Mouse (Mus musculus): ENCODE measurements at regions not wholly inside any gene's neighbourhood (a gene's known extent, or its start where the extent isn't known, plus 50 kb on each side); places are given as distances from the start of the nearest gene placed in this dataset.

DNA sequence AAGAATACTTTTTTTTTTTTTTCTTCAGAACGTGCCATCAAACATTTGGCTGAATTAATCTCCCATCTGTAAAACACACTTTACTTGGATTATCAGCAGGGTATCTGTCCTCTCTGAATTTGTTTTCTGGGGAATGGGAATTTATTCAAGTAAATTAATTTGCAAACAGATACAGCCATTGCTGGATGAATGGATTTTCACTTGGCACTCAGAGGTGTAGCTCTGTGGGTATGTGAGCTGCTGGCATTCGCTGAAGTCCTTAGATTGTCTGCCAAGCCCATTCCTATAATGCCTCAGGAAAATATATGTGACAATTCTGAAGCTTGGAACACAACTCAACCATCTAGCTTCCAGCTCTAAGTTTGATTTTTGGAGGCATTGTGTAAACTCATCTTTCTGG is 288.6 kb upstream of the Cdh20 start:
- no peak for TF ChIP-seq POLR2A (IDR thresholded peaks at IDR 0.05; ENCODE audit: borderline replicate concordance, insufficient read depth, low read length)
- TF ChIP-seq CTCF (IDR thresholded peaks at IDR 0.05; ENCODE audit: borderline replicate concordance, insufficient read depth, low read depth, low read length): no peak

All from cerebellum, adult 2 months (tissue).